Mouse (Mus musculus) midbrain, embryonic 11.5 days (tissue): Measurements from ENCODE around the gene Atad5. TPM values are rescaled to one million over a fixed set of nuclear protein-coding genes. Genes with fewer than 3 reads are reported as not detected.
"Not testable (repeated sequence)": the region's sequence is repeated elsewhere in the genome, so short reads cannot be mapped to it uniquely, and the experiment has no call there.

Source experiments
- ATAC-seq: fragments of 200-750 bp; cut with Nextera tagmentation; 2 replicates; pipeline ENCODE4 v1.8.0; 2017; ENCODE audit warnings: moderate TSS enrichment, moderate library complexity; ENCODE audit not compliant: low FRiP score
- DNase-seq: peaks from one replicate; pipeline ENCODE4 v3.0.0; 2015; ENCODE audit warnings: low spot score; ENCODE audit errors: missing footprints
- H3K27ac ChIP-seq: fragments of 300-500 bp; sonication (generic); 2 replicates; pipeline ENCODE4 v1.5.1; 2014; ENCODE audit warnings: low read depth, low read length
- H3K27me3 ChIP-seq: fragments of 300-500 bp; sonication (generic); 2 replicates; pipeline ENCODE4 v1.6.1; 2014; ENCODE audit warnings: mild to moderate bottlenecking, low read length, moderate library complexity, mixed read lengths; ENCODE audit not compliant: control insufficient read depth, insufficient read depth
- H3K36me3 ChIP-seq: fragments of 300-500 bp; sonication (generic); 2 replicates; pipeline ENCODE4 v1.6.1; 2014; ENCODE audit warnings: mild to moderate bottlenecking, low read length, moderate library complexity, mixed read lengths; ENCODE audit not compliant: control insufficient read depth, insufficient read depth
- H3K4me1 ChIP-seq: fragments of 300-500 bp; sonication (generic); 2 replicates; pipeline ENCODE4 v1.6.1; 2014; ENCODE audit warnings: low read length; ENCODE audit not compliant: control insufficient read depth, insufficient read depth
- H3K4me2 ChIP-seq: fragments of 300-500 bp; sonication (generic); 2 replicates; pipeline ENCODE4 v1.6.1; 2014; ENCODE audit warnings: mild to moderate bottlenecking, moderate library complexity
- H3K4me3 ChIP-seq: fragments of 300-500 bp; sonication (generic); 2 replicates; pipeline ENCODE4 v1.5.1; 2014; ENCODE audit warnings: low read depth, low read length
- H3K9ac ChIP-seq: fragments of 300-500 bp; sonication (generic); 2 replicates; pipeline ENCODE4 v1.6.1; 2014; ENCODE audit warnings: low read length
- H3K9me3 ChIP-seq: fragments of 300-500 bp; sonication (generic); 2 replicates; pipeline ENCODE4 v1.6.1; 2016; ENCODE audit warnings: low read length; ENCODE audit not compliant: control insufficient read depth
- WGBS: fragments of 180-500 bp; shearing (Covaris S2); extraction: QIAGEN DNeasy Blood & Tissue Kit; methylation state at CpG from one replicate; pipeline ENCODE4 v1.1.7; 2014; 5-methylcytosine and 5-hydroxymethylcytosine counted together
- polyA plus RNA-seq: library from polyadenylated mRNA; unstranded; fragments of >200 nt; fragmentation: Nextera tagmentation; extraction: Ambion mirVana; gene quantifications from 2 replicates; pipeline ENCODE4 v1.2.1, GENCODE M21; 2014

Gene Atad5
- polyA plus RNA-seq, 1 experiment from 2014 or later: 19.1 TPM

- no peaks in the 10 kb centered on the region for H3K27me3 ChIP-seq
- DNase-seq (no peak), ATAC-seq (no peak)
- WGBS: 79% methylated on average over 5 of the region's 5 CpGs
- no peaks in the 10 kb centered on the region for H3K36me3 ChIP-seq
- H3K4me1 ChIP-seq: no peaks in the 10 kb centered on the region
- no peak overlapping the region for H3K9ac ChIP-seq
- no peak overlapping the region for H3K4me2 ChIP-seq
- H3K27ac ChIP-seq: no peak overlapping the region
- no peak overlapping the region for H3K4me3 ChIP-seq
- H3K9me3 ChIP-seq: no peaks in the 10 kb centered on the region
These were observed 92.0 kb downstream of the Atad5 start for GRCm38 (mm10) chr11:80181021-80181749.

DNA sequence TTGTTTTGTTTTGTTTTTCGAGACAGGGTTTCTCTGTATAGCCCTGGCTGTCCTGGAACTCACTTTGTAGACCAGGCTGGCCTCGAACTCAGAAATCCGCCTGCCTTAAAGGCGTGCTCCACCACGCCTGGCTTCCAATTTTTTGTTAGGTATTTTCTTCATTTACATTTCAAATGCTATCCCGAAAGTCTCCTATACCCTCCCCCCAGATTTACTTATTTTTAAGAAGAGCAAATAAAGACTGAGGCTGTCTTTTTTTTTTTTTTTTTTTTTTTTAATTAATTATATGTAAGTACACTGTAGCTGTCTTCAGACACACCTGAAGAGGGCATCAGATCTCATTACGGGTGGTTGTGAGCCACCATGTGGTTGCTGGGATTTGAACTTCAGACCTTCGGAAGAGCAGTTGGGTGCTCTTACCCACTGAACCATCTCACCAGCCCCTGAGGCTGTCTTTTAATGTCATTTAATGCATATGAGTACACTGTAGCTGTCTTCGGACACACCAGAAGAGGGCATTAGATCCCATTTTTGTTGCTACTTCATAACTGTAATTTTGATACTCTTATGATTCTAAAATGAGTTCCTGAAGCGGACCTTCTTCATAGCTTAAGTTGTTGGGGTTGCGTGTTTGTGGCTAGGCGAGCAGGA is 94.0 kb downstream of the Atad5 start:
- not testable (repeated sequence) for H3K27me3 ChIP-seq, H3K9me3 ChIP-seq, ATAC-seq, DNase-seq, H3K27ac ChIP-seq, H3K36me3 ChIP-seq, H3K4me1 ChIP-seq
- peak overlapping the region; percentile 40 for H3K4me3 ChIP-seq
- peak overlapping the region; percentile 62 for H3K4me2 ChIP-seq
- peak overlapping the region; percentile 58 for H3K9ac ChIP-seq
- 52% methylated on average over 11 of the region's 12 CpGs for WGBS

GRCm38 (mm10) chr11:80183705-80184255 is 94.6 kb downstream of the Atad5 start, which contains the start of gene Rnf135:
Rnf135 (plus strand) TSS chr11:80183851.
- H3K4me3 ChIP-seq: peak within 1 kb of the TSS; percentile 40
- H3K9me3 ChIP-seq: no peaks in the 10 kb centered on the region
- H3K36me3 ChIP-seq: no peaks in the 10 kb centered on the region
- H3K4me2 ChIP-seq: peak within 1 kb of the TSS; percentile 62
- ATAC-seq (peak; percentile 70; the same call in 1 of the 2 replicates), DNase-seq (peak; percentile 96)
- H3K4me1 ChIP-seq: no peaks in the 10 kb centered on the region
- H3K9ac ChIP-seq: peak within 1 kb of the TSS; percentile 58
- 2% methylated on average over 33 of the region's 33 CpGs for WGBS
- no peaks in the 10 kb centered on the region for H3K27me3 ChIP-seq
- H3K27ac ChIP-seq: no peak within 1 kb of the TSS

- Histone ChIP-seq H3K4me2 (no peak overlapping the region), H3K27me3 (no peaks in the 10 kb centered on the region), H3K9ac (no peak overlapping the region), H3K36me3 (no peaks in the 10 kb centered on the region), H3K9me3 (no peaks in the 10 kb centered on the region), H3K4me1 (no peaks in the 10 kb centered on the region), H3K4me3 (peak overlapping the region; percentile 40; the same call in 1 of the 2 replicates), H3K27ac (no peak overlapping the region)
- WGBS: 91% methylated on average over 6 of the region's 6 CpGs
- ATAC-seq: no peak
- DNase-seq: peak; percentile 85
These were observed 95.4 kb downstream of the Atad5 start for GRCm38 (mm10) chr11:80184531-80185071.

Other genes with a start within 250 kb of the Atad5 start
- 89.0 and 98.6 TPM in 2 replicates for gene Utp6, start 127.0 kb upstream of the Atad5 start, polyA plus RNA-seq
- gene Suz12, start 96.3 kb upstream of the Atad5 start, polyA plus RNA-seq: 28.4 and 30.0 TPM in 2 replicates
- gene Crlf3, start 8.4 kb upstream of the Atad5 start, polyA plus RNA-seq: 29.2 and 30.4 TPM in 2 replicates
- 29.7 and 30.3 TPM in 2 replicates for gene Tefm, start 52.8 kb downstream of the Atad5 start, polyA plus RNA-seq
- 1.6 and 1.8 TPM in 2 replicates for gene Adap2, start 64.7 kb downstream of the Atad5 start, polyA plus RNA-seq
- 2.1 and 2.8 TPM in 2 replicates for gene Rnf135, start 94.5 kb downstream of the Atad5 start, polyA plus RNA-seq
- 66.0 and 79.2 TPM in 2 replicates for gene Rhot1, start 119.6 kb downstream of the Atad5 start, polyA plus RNA-seq
- gene Rhbdl3, start 211.5 kb downstream of the Atad5 start, polyA plus RNA-seq: 14.9 and 15.2 TPM in 2 replicates